Mouse (Mus musculus) heart, adult 2 months (tissue): Measurements from ENCODE around the gene Sema3f. TPM values are rescaled to one million over a fixed set of nuclear protein-coding genes. Genes with fewer than 3 reads are reported as not detected.

Experiments used
- DNase-seq, 2 experiments: peaks; one replicate each; pipeline ENCODE4 v3.0.0; 2021
- H3K27ac ChIP-seq: fragments of 200-600 bp; 2 replicates; pipeline ENCODE4 v1.8.1; 2022
- H3K27me3 ChIP-seq: fragments of 200-500 bp; 2 replicates; pipeline ENCODE4 v1.6.1; 2012; ENCODE audit warnings: mild to moderate bottlenecking, low read length, inconsistent platforms, mixed read lengths; ENCODE audit not compliant: control insufficient read depth, insufficient read depth
- H3K36me3 ChIP-seq: fragments of 200-500 bp; 2 replicates; pipeline ENCODE4 v1.6.1; 2012; ENCODE audit warnings: low read length, inconsistent platforms; ENCODE audit not compliant: control insufficient read depth, insufficient read depth
- H3K4me1 ChIP-seq: fragments of 200-500 bp; 2 replicates; pipeline ENCODE4 v1.6.1; 2011; ENCODE audit warnings: low read length; ENCODE audit not compliant: control insufficient read depth, insufficient read depth
- H3K4me3 ChIP-seq: fragments of 200-600 bp; 2 replicates; pipeline ENCODE4 v1.8.1; 2022
- H3K79me2 ChIP-seq: fragments of 200-500 bp; replicated peaks from 2 replicates; pipeline ENCODE4 v1.6.1; 2012; ENCODE audit warnings: mild to moderate bottlenecking, inconsistent platforms, low read length, moderate library complexity, mixed read lengths; ENCODE audit not compliant: control insufficient read depth, insufficient read depth
- H3K9ac ChIP-seq: fragments of 200-500 bp; 2 replicates; pipeline ENCODE4 v1.6.1; 2012; ENCODE audit warnings: low read depth, mild to moderate bottlenecking, control low read depth, inconsistent platforms, low read length, mixed read lengths
- CTCF ChIP-seq: fragments of 200-600 bp; IDR thresholded peaks from 2 replicates; pipeline ENCODE4 v1.8.1; 2022; ENCODE audit warnings: antibody characterized with exemption, mild to moderate bottlenecking, moderate library complexity
- EP300 ChIP-seq: fragments of 200-500 bp; IDR thresholded peaks from 2 replicates; pipeline ENCODE4 v1.6.1; 2011; ENCODE audit warnings: low read depth, low read length, control low read depth; ENCODE audit not compliant: insufficient read depth
- POLR2A ChIP-seq: fragments of 200-500 bp; IDR thresholded peaks from 2 replicates; pipeline ENCODE4 v1.6.1; 2011; ENCODE audit warnings: mild to moderate bottlenecking, low read depth, low read length, control low read depth; ENCODE audit not compliant: insufficient read depth
- WGBS: fragments of 180-500 bp; shearing (Covaris S2); methylation state at CpG from one replicate; pipeline ENCODE4 v1.1.7; 2018; 5-methylcytosine and 5-hydroxymethylcytosine counted together
- intact Hi-C: fragments of 180-260 bp; cut with DNase I; formaldehyde crosslinking; loops from one replicate; pipeline ENCODE4 v1.15.1; 2025
- polyA plus RNA-seq: library from polyadenylated mRNA; depleted of rRNA; stranded (reverse); fragments of >200 nt; gene quantifications from 2 replicates; pipeline ENCODE4 v1.2.3, GENCODE M21; 2012
- total RNA-seq, 2 experiments: library from RNA; stranded (reverse); gene quantifications; 2 replicates each; pipeline ENCODE4 v1.2.3; 2021

The Sema3f gene
- total and polyA plus RNA-seq, 3 experiments = 13.4 to 31.8 (median 16.8) TPM

GRCm38 (mm10) chr9:107659551-107659950, 50.7 kb downstream of the Sema3f start:
- H3K79me2 ChIP-seq = no peaks in the 10 kb centered on the region
- H3K27me3 ChIP-seq = no peaks in the 10 kb centered on the region
- H3K4me3 ChIP-seq = no peak overlapping the region
- no peak overlapping the region for H3K27ac ChIP-seq
- H3K36me3 ChIP-seq = no peaks in the 10 kb centered on the region
- 0 out of 2 replicates have a peak, but pooled peaks cover 1% of the 10 kb centered on the region for H3K4me1 ChIP-seq
- 54% methylated on average over 10 of the region's 10 CpGs for WGBS
- DNase-seq = peak in 1 of 2 experiments; percentile 21
- no peak overlapping the region for H3K9ac ChIP-seq
- intact Hi-C loops = no loop called here
- TF ChIP-seq POLR2A = no peak
- TF ChIP-seq EP300 = no peak
- TF ChIP-seq CTCF = no peak

GRCm38 (mm10) chr9:107658096-107658495, 52.2 kb downstream of the Sema3f start:
- H3K4me1 ChIP-seq = 0 out of 2 replicates have a peak, but pooled peaks cover under 1% of the 10 kb centered on the region
- H3K36me3 ChIP-seq = no peaks in the 10 kb centered on the region
- H3K27me3 ChIP-seq = no peaks in the 10 kb centered on the region
- H3K4me3 ChIP-seq = no peak overlapping the region
- H3K79me2 ChIP-seq = no peaks in the 10 kb centered on the region
- H3K9ac ChIP-seq = no peak overlapping the region
- DNase-seq = no peak
- WGBS = 89% methylated on average over 6 of the region's 6 CpGs
- no peak overlapping the region for H3K27ac ChIP-seq
- intact Hi-C loops = no loop called here
- no peak for TF ChIP-seq CTCF
- TF ChIP-seq POLR2A = no peak

GRCm38 (mm10) chr9:107657144-107657543, 53.1 kb downstream of the Sema3f start:
- Histone ChIP-seq H3K36me3 (no peaks in the 10 kb centered on the region), H3K79me2 (no peaks in the 10 kb centered on the region), H3K9ac (no peak overlapping the region), H3K27ac (no peak overlapping the region), H3K4me1 (no peaks in the 10 kb centered on the region), H3K27me3 (no peaks in the 10 kb centered on the region), H3K4me3 (no peak overlapping the region)
- intact Hi-C loops = no loop called here
- WGBS = 84% methylated on average over 5 of the region's 5 CpGs
- TF ChIP-seq EP300 (no peak), CTCF (no peak), POLR2A (no peak)
- no peak for DNase-seq

- DNase-seq = no peak
- TF ChIP-seq POLR2A (no peak), CTCF (no peak), EP300 (no peak)
- Histone ChIP-seq H3K27ac (no peak overlapping the region), H3K9ac (no peak overlapping the region), H3K27me3 (no peaks in the 10 kb centered on the region), H3K79me2 (no peaks in the 10 kb centered on the region), H3K36me3 (no peaks in the 10 kb centered on the region), H3K4me3 (no peak overlapping the region), H3K4me1 (no peaks in the 10 kb centered on the region)
- intact Hi-C loops = no loop called here
- WGBS = 79% methylated on average over 4 of the region's 4 CpGs
These were observed 55.7 kb downstream of the Sema3f start for GRCm38 (mm10) chr9:107654585-107654984.

- intact Hi-C loops = no loop called here
- H3K9ac ChIP-seq = no peak overlapping the region
- WGBS = 72% methylated on average over 2 of the region's 2 CpGs
These were observed 56.8 kb downstream of the Sema3f start for GRCm38 (mm10) chr9:107653474-107653873.

GRCm38 (mm10) chr9:107650708-107651481, 59.4 kb downstream of the Sema3f start:
- H3K36me3 ChIP-seq = no peaks in the 10 kb centered on the region
- TF ChIP-seq CTCF = no peak
- no peak for TF ChIP-seq POLR2A
- no peak for TF ChIP-seq EP300
- no peak for DNase-seq
- H3K9ac ChIP-seq = no peak overlapping the region
- intact Hi-C loops = no loop called here
- no peak overlapping the region for H3K27ac ChIP-seq
- no peaks in the 10 kb centered on the region for H3K27me3 ChIP-seq
- no peak overlapping the region for H3K4me3 ChIP-seq
- no peaks in the 10 kb centered on the region for H3K4me1 ChIP-seq
- 37% methylated on average over 12 of the region's 12 CpGs for WGBS
- no peaks in the 10 kb centered on the region for H3K79me2 ChIP-seq

More at GRCm38 (mm10) chr9:107653474-107653873, 56.8 kb downstream of the Sema3f start:
- H3K4me3 ChIP-seq = no peak overlapping the region
- H3K79me2 ChIP-seq = no peaks in the 10 kb centered on the region
- no peak overlapping the region for H3K27ac ChIP-seq
- H3K27me3 ChIP-seq = no peaks in the 10 kb centered on the region
- TF ChIP-seq CTCF = no peak
- TF ChIP-seq EP300 = no peak
- no peak for TF ChIP-seq POLR2A
- no peaks in the 10 kb centered on the region for H3K36me3 ChIP-seq
- DNase-seq = no peak
- H3K4me1 ChIP-seq = no peaks in the 10 kb centered on the region
